Mouse (Mus musculus) C2C12 (cell line): ENCODE data around the gene Ypel1. TPM values are rescaled to one million over a fixed set of nuclear protein-coding genes. Genes with fewer than 3 reads are reported as not detected.

Experiments used
- H3K27me3 ChIP-seq: one replicate; pipeline ENCODE4 v1.6.1; 2011; ENCODE audit not compliant: control insufficient read depth, insufficient read depth, insufficient read length
- H3K36me3 ChIP-seq: one replicate; pipeline ENCODE4 v1.6.1; 2011; ENCODE audit not compliant: control insufficient read depth, insufficient read depth
- H3K4me3 ChIP-seq: one replicate; pipeline ENCODE4 v1.5.1; 2011; ENCODE audit warnings: mild to moderate bottlenecking, control low read depth; ENCODE audit not compliant: poor library complexity, insufficient read depth, severe bottlenecking
- H3K79me2 ChIP-seq: one replicate; pipeline ENCODE4 v1.6.1; 2011; ENCODE audit not compliant: control insufficient read depth, insufficient read depth
- H3K79me3 ChIP-seq: one replicate; pipeline ENCODE4 v1.6.1; 2011; ENCODE audit warnings: low read depth, control low read depth
- H3ac ChIP-seq: one replicate; pipeline ENCODE3; 2011; ENCODE audit warnings: low read depth; ENCODE audit not compliant: control insufficient read depth, insufficient read length
- CEBPB ChIP-seq: IDR thresholded peaks from one replicate; pipeline ENCODE4 v1.6.1; 2011; ENCODE audit warnings: low read depth, mild to moderate bottlenecking, control low read depth, moderate library complexity
- CTCF ChIP-seq: IDR thresholded peaks from one replicate; pipeline ENCODE4 v1.5.1; 2011; ENCODE audit not compliant: control insufficient read depth, insufficient read depth, insufficient read length
- FOSL1 ChIP-seq: IDR thresholded peaks from one replicate; pipeline ENCODE4 v1.8.0; 2011; ENCODE audit warnings: mild to moderate bottlenecking, low read length; ENCODE audit not compliant: poor library complexity, insufficient read depth, severe bottlenecking
- MAX ChIP-seq: IDR thresholded peaks from one replicate; pipeline ENCODE4 v1.6.1; 2011; ENCODE audit warnings: mild to moderate bottlenecking, control low read depth
- MYOD1 ChIP-seq: IDR thresholded peaks from one replicate; pipeline ENCODE4 v1.6.1; 2011; ENCODE audit warnings: low read depth; ENCODE audit not compliant: control insufficient read depth, insufficient read length
- MYOG ChIP-seq: IDR thresholded peaks from one replicate; pipeline ENCODE4 v1.6.1; 2011; ENCODE audit not compliant: control insufficient read depth, insufficient read length; ENCODE audit errors: extremely low read depth
- USF1 ChIP-seq: IDR thresholded peaks from one replicate; pipeline ENCODE4 v1.6.1; 2011; ENCODE audit warnings: low read depth, mild to moderate bottlenecking, control low read depth, moderate library complexity
- polyA plus RNA-seq: library from polyadenylated mRNA; unstranded; fragments of >200 nt; fragmentation: generic; extraction: Trizol; gene quantifications from one replicate; pipeline ENCODE4 v1.2.1, GENCODE M21; 2012; ENCODE audit warnings: missing spikeins

The Ypel1 gene
- polyA plus RNA-seq, 1 experiment, result 0.89 TPM

DNA sequence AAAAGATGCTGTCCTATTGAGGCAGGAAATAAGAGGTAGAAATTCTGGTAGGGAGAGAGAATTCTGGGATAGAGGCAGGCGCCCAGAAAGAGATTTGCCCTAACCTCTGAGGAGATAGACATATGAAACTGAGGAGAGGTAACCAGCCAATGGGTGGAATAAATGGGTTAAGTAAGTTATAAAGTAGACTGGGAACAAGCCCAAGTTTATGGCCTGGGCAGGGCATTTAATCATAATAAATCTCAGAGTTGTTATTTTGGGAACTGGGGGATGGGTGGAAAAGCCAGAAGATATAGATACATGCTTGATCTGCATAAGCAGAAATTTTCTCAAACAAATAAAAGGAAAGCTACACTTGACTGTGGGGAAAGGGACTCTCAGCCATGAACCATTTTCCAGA is 7.2 kb upstream of the Ypel1 start:
- H3K27me3 ChIP-seq, result no peaks in the 10 kb centered on the region
- no peaks in the 10 kb centered on the region for H3K79me2 ChIP-seq
- no peaks in the 10 kb centered on the region for H3K36me3 ChIP-seq
- TF ChIP-seq MYOG (no peak), MAX (no peak), CTCF (no peak), MYOD1 (no peak), USF1 (no peak), FOSL1 (no peak), CEBPB (no peak)
- H3K4me3 ChIP-seq, result no peak overlapping the region
- H3K79me3 ChIP-seq, result no peaks in the 10 kb centered on the region
- no peak overlapping the region for H3ac ChIP-seq

DNA sequence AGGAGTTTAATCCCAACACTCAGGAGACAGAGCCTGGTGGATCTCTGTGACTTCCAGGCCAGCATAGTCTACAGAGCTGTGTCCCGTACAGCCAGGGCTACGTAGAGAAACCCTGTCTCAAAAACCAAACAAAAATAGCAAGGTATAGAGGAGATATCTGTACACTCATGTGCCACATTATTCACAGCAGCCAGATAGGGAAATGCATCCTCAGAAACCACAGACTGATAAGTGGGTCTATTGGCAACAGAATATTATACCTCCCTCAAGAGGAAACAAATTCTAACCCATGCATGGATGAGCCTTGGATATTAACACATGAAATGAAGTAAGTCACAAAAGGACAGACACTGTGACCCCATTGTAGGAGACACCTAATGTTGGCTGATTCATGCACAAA is 1.9 kb upstream of the Ypel1 start:
- Histone ChIP-seq H3K79me2 (no peaks in the 10 kb centered on the region), H3K36me3 (no peaks in the 10 kb centered on the region), H3K79me3 (no peaks in the 10 kb centered on the region), H3ac (no peak overlapping the region), H3K27me3 (no peaks in the 10 kb centered on the region), H3K4me3 (no peak overlapping the region)
- no peak for TF ChIP-seq MYOD1
- no peak for TF ChIP-seq USF1
- no peak for TF ChIP-seq CTCF
- TF ChIP-seq MAX, result no peak
- TF ChIP-seq CEBPB, result no peak
- TF ChIP-seq MYOG, result no peak
- no peak for TF ChIP-seq FOSL1

DNA sequence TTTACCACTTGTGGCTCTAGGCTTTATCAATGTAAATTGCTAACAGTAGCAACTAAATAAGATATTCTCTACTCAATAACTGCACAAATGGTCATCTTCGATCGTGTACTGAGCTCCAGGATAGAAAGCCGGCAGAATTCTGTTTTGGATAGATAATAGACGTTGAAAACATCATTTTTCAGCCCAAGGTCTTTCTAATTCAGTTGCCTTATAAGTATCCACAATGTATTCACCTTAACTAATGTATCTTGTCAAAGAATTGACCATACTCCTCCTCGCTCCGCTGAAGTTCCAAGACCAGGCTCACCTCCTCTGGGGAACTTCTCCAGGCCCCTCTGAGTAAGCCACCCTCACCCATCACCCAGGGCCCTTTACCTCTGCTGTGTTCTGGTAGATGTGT is 1.2 kb downstream of the Ypel1 start:
- H3K4me3 ChIP-seq, result peak overlapping the region; percentile 40
- no peaks in the 10 kb centered on the region for H3K27me3 ChIP-seq
- no peaks in the 10 kb centered on the region for H3K79me2 ChIP-seq
- no peak overlapping the region for H3ac ChIP-seq
- H3K36me3 ChIP-seq, result no peaks in the 10 kb centered on the region
- no peaks in the 10 kb centered on the region for H3K79me3 ChIP-seq
- no peak for TF ChIP-seq FOSL1
- no peak for TF ChIP-seq USF1
- TF ChIP-seq CEBPB, result no peak
- TF ChIP-seq CTCF, result no peak
- TF ChIP-seq MAX, result no peak
- no peak for TF ChIP-seq MYOD1
- no peak for TF ChIP-seq MYOG

DNA sequence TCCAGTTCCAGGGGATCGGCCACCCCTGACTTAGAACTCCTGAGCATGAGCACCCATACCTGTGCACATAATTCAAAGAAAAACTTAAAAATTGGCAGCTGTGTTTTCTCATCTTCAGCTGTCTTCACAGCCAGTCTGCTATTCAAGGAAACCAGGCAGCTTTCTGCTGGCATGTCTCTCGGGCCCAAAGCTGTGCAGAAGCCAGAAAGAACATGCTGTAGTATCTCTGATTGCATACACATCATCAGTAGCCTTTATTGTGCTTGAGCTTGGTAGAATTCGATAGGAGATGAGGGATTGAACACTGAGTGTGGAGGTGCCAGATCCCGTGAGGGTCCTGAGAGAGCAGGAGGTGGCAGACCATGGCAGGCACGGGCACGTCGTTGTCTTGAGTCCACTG is 3.5 kb downstream of the Ypel1 start:
- Histone ChIP-seq H3K4me3 (no peak overlapping the region), H3ac (no peak overlapping the region), H3K27me3 (no peaks in the 10 kb centered on the region), H3K79me3 (no peaks in the 10 kb centered on the region), H3K36me3 (no peaks in the 10 kb centered on the region), H3K79me2 (no peaks in the 10 kb centered on the region)
- TF ChIP-seq FOSL1 (no peak), USF1 (no peak), MAX (no peak), CTCF (no peak), MYOG (no peak), MYOD1 (no peak), CEBPB (no peak)

DNA sequence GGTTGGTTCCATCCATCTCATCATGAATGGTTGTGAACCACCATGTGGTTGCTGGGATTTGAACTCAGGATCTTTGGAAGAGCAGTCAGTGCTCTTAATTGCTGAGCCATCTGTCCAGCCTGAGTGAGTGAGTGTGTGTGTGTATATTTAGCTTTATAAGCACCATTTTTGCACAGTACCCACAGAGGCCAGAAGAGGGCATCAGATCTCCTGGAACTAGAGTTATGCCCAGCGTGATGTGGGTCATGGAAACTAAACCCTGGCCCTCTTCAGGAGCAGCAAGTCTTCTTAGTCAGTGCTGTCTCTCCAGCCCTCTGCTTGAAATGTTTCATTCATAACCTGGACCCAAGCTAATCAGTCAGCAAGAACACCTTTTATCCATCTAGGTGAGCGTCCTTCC is 6.8 kb downstream of the Ypel1 start:
- H3K36me3 ChIP-seq, result no peaks in the 10 kb centered on the region
- H3K27me3 ChIP-seq, result no peaks in the 10 kb centered on the region
- H3K4me3 ChIP-seq, result no peak overlapping the region
- no peak overlapping the region for H3ac ChIP-seq
- H3K79me2 ChIP-seq, result no peaks in the 10 kb centered on the region
- no peaks in the 10 kb centered on the region for H3K79me3 ChIP-seq
- TF ChIP-seq CTCF (no peak), CEBPB (no peak), MAX (no peak), FOSL1 (no peak), MYOG (no peak), USF1 (no peak), MYOD1 (no peak)

DNA sequence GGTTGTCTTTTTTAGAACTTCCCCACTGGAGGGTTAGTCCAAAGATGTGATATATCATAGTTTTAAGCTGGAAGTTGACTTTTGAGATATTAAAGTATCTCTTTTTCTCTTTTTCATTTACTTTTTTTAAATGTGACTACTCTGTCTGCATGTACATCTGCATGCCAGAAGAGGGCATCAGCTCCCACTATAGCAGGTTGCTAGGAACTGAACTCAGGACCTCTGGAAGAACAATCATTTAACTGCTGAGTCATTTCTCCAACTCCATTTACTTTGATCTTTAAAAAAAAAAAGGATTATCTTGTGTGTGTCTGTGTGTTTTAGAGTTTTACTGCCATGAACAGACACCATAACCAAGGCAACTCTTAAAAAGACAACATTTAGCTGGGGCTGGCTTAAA is 7.4 kb downstream of the Ypel1 start:
- H3K27me3 ChIP-seq, result no peaks in the 10 kb centered on the region
- no peak for TF ChIP-seq FOSL1
- TF ChIP-seq MYOD1, result no peak
- TF ChIP-seq CTCF, result no peak
- TF ChIP-seq USF1, result no peak
- H3K79me2 ChIP-seq, result no peaks in the 10 kb centered on the region
- no peak overlapping the region for H3K4me3 ChIP-seq
- no peaks in the 10 kb centered on the region for H3K36me3 ChIP-seq
- no peak overlapping the region for H3ac ChIP-seq
- H3K79me3 ChIP-seq, result no peaks in the 10 kb centered on the region
